29 mouse cellular contexts compared by ENCODE assay signal in the genomic region with DNA sequence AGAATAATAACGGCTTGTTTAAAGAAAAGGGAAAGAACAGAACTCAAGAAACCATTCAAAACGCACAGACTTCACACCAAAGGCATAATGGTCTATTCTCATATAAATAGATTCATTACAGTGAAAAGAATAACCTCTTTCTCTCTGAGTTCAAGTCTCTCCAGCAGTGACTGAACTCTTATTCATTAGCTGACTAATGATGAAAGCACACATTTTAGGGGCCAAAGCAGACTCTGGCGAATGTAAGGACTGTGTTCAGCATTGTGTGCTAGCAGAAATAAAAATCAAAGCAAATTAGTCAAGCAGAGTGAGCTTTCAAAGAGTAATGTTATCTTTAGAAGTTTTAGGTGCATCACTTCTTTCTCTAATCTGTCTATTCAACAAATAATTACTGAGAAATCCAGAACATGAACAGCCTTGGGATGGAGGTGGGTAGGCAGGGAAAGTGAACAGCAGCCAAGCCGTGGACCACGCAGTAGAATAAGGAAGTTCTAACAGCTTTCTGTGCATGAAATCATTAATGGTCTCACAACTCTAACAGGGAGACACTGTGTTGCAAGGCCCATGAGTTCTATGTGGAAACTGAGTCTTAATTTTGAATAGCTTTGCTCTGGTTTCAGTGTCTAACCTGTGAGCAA.
DNase-seq lines count a peak whose midpoint lies in the region; ATAC-seq and TF ChIP-seq lines count a peak whose summit lies in the region.
"Had no signal": no experiment of that assay in that cellular context is flagged by ENCODE, and none has a peak within 500 bp of the region (broad histone marks: within the 10 kb centered on the region; RNA-seq: fewer than 3 reads in every experiment).

No protein-coding gene starts in this region.

- 54% methylated on average over 5 of the region's 5 CpGs for WGBS in midbrain, embryonic 12.5 days
- 46% methylated on average over 5 of the region's 5 CpGs for WGBS in midbrain, embryonic 15.5 days
- 16% methylated on average over 5 of the region's 5 CpGs for WGBS in forebrain, embryonic 12.5 days

- no peak for TF ChIP-seq CTCF in brain, embryonic 14.5 days (IDR thresholded peaks at IDR 0.05; ENCODE audit: borderline replicate concordance, extremely low read depth, insufficient read depth, insufficient read length)

- no peaks in the 10 kb centered on the region; the same call in 1 of the 2 replicates for H3K4me1 ChIP-seq in midbrain, embryonic 12.5 days
- H3K4me1 ChIP-seq in midbrain, embryonic 15.5 days = no peaks in the 10 kb centered on the region
- peaks cover 4% of the 10 kb centered on the region; the same call in 1 of the 2 replicates for H3K4me1 ChIP-seq in forebrain, embryonic 12.5 days
- H3K4me1 ChIP-seq: embryonic facial prominence, embryonic 12.5 days; hindbrain, embryonic 12.5 days; liver, embryonic 12.5 days; midbrain, embryonic 13.5 days; stomach, embryonic 15.5 days had no signal

- no peak overlapping the region for H3K4me3 ChIP-seq in midbrain, embryonic 12.5 days
- H3K4me3 ChIP-seq in midbrain, embryonic 15.5 days = no peak overlapping the region
- no peak overlapping the region for H3K4me3 ChIP-seq in forebrain, embryonic 12.5 days (replicated peaks)
- H3K4me3 ChIP-seq: embryonic facial prominence, embryonic 12.5 days; hindbrain, embryonic 12.5 days; layer of hippocampus, adult 2 months; liver, embryonic 12.5 days; midbrain, embryonic 13.5 days; stomach, embryonic 15.5 days had no signal

- H3K27ac ChIP-seq in midbrain, embryonic 12.5 days (replicated peaks) = no peak overlapping the region
- no peak overlapping the region for H3K27ac ChIP-seq in midbrain, embryonic 15.5 days
- 0 out of 2 replicates have a peak overlapping the region, but pooled peaks have one; percentile 31 for H3K27ac ChIP-seq in forebrain, embryonic 12.5 days
- H3K27ac ChIP-seq: embryonic facial prominence, embryonic 12.5 days; hindbrain, embryonic 12.5 days; layer of hippocampus, adult 2 months; liver, embryonic 12.5 days; midbrain, embryonic 13.5 days; stomach, embryonic 15.5 days had no signal

- DNase-seq in brain, embryonic 14.5 days (ENCODE audit: low read depth) = peak; percentile 85
- DNase-seq in telencephalon, adult 2 months (ENCODE audit: low read depth, low spot score) = peak; percentile 15
- DNase-seq in layer of hippocampus, adult 9-11 months = no peak
- DNase-seq in kidney, postnatal 25 days = no peak
- DNase-seq: adrenal gland, adult 2 months; adrenal gland, postnatal 36 days; B cell, adult 2 months; cerebellum, adult 8-10 months; cerebellum, postnatal 25 days; gastrocnemius, postnatal 10 days; heart, postnatal 14 days; kidney, postnatal 36 days; left cerebral cortex, postnatal 4 days; liver, postnatal 0 days; lung, postnatal 36 days; retina, postnatal 1 day; right cerebral cortex, postnatal 14 days; thymus, postnatal 14 days had no signal

- no peaks in the 10 kb centered on the region for H3K27me3 ChIP-seq in midbrain, embryonic 12.5 days
- H3K27me3 ChIP-seq in midbrain, embryonic 15.5 days (replicated peaks) = no peaks in the 10 kb centered on the region
- 0 out of 2 replicates have a peak, but pooled peaks cover 3% of the 10 kb centered on the region for H3K27me3 ChIP-seq in forebrain, embryonic 12.5 days
- H3K27me3 ChIP-seq: embryonic facial prominence, embryonic 12.5 days; hindbrain, embryonic 12.5 days; liver, embryonic 12.5 days; midbrain, embryonic 13.5 days; stomach, embryonic 15.5 days had no signal

- H3K9me3 ChIP-seq in midbrain, embryonic 12.5 days = no peaks in the 10 kb centered on the region
- H3K9me3 ChIP-seq in midbrain, embryonic 15.5 days = no peaks in the 10 kb centered on the region
- no peaks in the 10 kb centered on the region for H3K9me3 ChIP-seq in forebrain, embryonic 12.5 days
- H3K9me3 ChIP-seq: embryonic facial prominence, embryonic 12.5 days; hindbrain, embryonic 12.5 days; midbrain, embryonic 13.5 days; stomach, embryonic 15.5 days had no signal

- H3K4me2 ChIP-seq in midbrain, embryonic 12.5 days (replicated peaks) = no peak overlapping the region
- no peak overlapping the region for H3K4me2 ChIP-seq in midbrain, embryonic 15.5 days
- H3K4me2 ChIP-seq in forebrain, embryonic 12.5 days = no peak overlapping the region
- H3K4me2 ChIP-seq: embryonic facial prominence, embryonic 12.5 days; hindbrain, embryonic 12.5 days; liver, embryonic 12.5 days; midbrain, embryonic 13.5 days; stomach, embryonic 15.5 days had no signal

- H3K36me3 ChIP-seq in midbrain, embryonic 12.5 days = no peaks in the 10 kb centered on the region
- no peaks in the 10 kb centered on the region for H3K36me3 ChIP-seq in midbrain, embryonic 15.5 days (replicated peaks)
- no peaks in the 10 kb centered on the region for H3K36me3 ChIP-seq in forebrain, embryonic 12.5 days (replicated peaks)
- H3K36me3 ChIP-seq: embryonic facial prominence, embryonic 12.5 days; hindbrain, embryonic 12.5 days; liver, embryonic 12.5 days; midbrain, embryonic 13.5 days; stomach, embryonic 15.5 days had no signal

- no peak overlapping the region for H3K9ac ChIP-seq in midbrain, embryonic 12.5 days (replicated peaks)
- H3K9ac ChIP-seq in midbrain, embryonic 15.5 days = no peak overlapping the region
- H3K9ac ChIP-seq in forebrain, embryonic 12.5 days = no peak overlapping the region
- H3K9ac ChIP-seq: embryonic facial prominence, embryonic 12.5 days; hindbrain, embryonic 12.5 days; liver, embryonic 12.5 days; liver, postnatal 0 days; midbrain, embryonic 13.5 days; stomach, embryonic 15.5 days had no signal

- peak; percentile 64 for ATAC-seq in midbrain, embryonic 12.5 days (ENCODE audit: low FRiP score, low read depth)
- no peak for ATAC-seq in midbrain, embryonic 15.5 days (replicated peaks)
- ATAC-seq in forebrain, embryonic 12.5 days (ENCODE audit: low FRiP score) = peak; percentile 84
- ATAC-seq: activated CD4-positive, CD25-positive, alpha-beta regulatory T cell, adult 4 months; intestine, postnatal 0 days; liver, embryonic 12.5 days; liver, postnatal 0 days; midbrain, embryonic 13.5 days had no signal

- no peak for TF ChIP-seq POLR2A in brain, embryonic 14.5 days (IDR thresholded peaks at IDR 0.05; ENCODE audit: borderline replicate concordance, extremely low read depth, insufficient read depth, insufficient read length, poor library complexity, severe bottlenecking)

Comparison
In these comparisons a context has a peak if more than half of its experiments do, and no peak if none do; other contexts are left out.
1. DNase-seq: peak in brain, embryonic 14.5 days (single experiment) and telencephalon, adult 2 months (single experiment); none in layer of hippocampus, adult 9-11 months (single experiment) and kidney, postnatal 25 days (0 of 2).